Mouse (Mus musculus) embryonic facial prominence, embryonic 15.5 days (tissue): ENCODE measurements around the gene Schip1. TPM values are rescaled to one million over a fixed set of nuclear protein-coding genes. Genes with fewer than 3 reads are reported as not detected.
A peak's percentile ranks its signal among the peaks of the same experiment; 100 is the strongest.

ENCODE experiments used
- ATAC-seq: fragments of 200-750 bp; cut with Nextera tagmentation; 2 replicates; pipeline ENCODE4 v1.8.0; 2017; ENCODE audit warnings: low read depth, moderate TSS enrichment; ENCODE audit not compliant: insufficient number of reproducible peaks, low FRiP score, low TSS enrichment
- H3K27ac ChIP-seq: fragments of 300-500 bp; sonication (generic); replicated peaks from 2 replicates; pipeline ENCODE4 v1.5.1; 2015; ENCODE audit warnings: mild to moderate bottlenecking, inconsistent platforms
- H3K27me3 ChIP-seq: fragments of 300-500 bp; sonication (generic); 2 replicates; pipeline ENCODE4 v1.6.1; 2015; ENCODE audit warnings: inconsistent platforms
- H3K36me3 ChIP-seq: fragments of 300-500 bp; sonication (generic); 2 replicates; pipeline ENCODE4 v1.6.1; 2015; ENCODE audit warnings: mild to moderate bottlenecking, inconsistent platforms
- H3K4me1 ChIP-seq: fragments of 300-500 bp; sonication (generic); 2 replicates; pipeline ENCODE4 v1.6.1; 2015; ENCODE audit warnings: inconsistent platforms
- H3K4me2 ChIP-seq: fragments of 300-500 bp; sonication (generic); replicated peaks from 2 replicates; pipeline ENCODE4 v1.6.1; 2015; ENCODE audit warnings: mild to moderate bottlenecking, inconsistent platforms
- H3K4me3 ChIP-seq: fragments of 300-500 bp; sonication (generic); replicated peaks from 2 replicates; pipeline ENCODE4 v1.5.1; 2015; ENCODE audit warnings: mild to moderate bottlenecking, inconsistent platforms
- H3K9ac ChIP-seq: fragments of 300-500 bp; sonication (generic); 2 replicates; pipeline ENCODE4 v1.6.1; 2015; ENCODE audit warnings: inconsistent platforms
- H3K9me3 ChIP-seq: fragments of 300-500 bp; sonication (generic); replicated peaks from 2 replicates; pipeline ENCODE4 v1.6.1; 2016; ENCODE audit warnings: inconsistent platforms
- whole genome bisulfite sequencing: fragments of 180-500 bp; shearing (Covaris S2); methylation state at CpG from one replicate; pipeline ENCODE4 v1.1.7; 2015; 5-methylcytosine and 5-hydroxymethylcytosine counted together
- polyA plus RNA-seq: library from polyadenylated mRNA; unstranded; fragments of >200 nt; fragmentation: Nextera tagmentation; extraction: Ambion mirVana; gene quantifications from 2 replicates; pipeline ENCODE4 v1.2.1, GENCODE M21; 2015

Gene Schip1
- polyA plus RNA-seq, 1 experiment from 2014 or later = 30.9 TPM

GRCm38 (mm10) chr3:68589220-68589840 lies 524.7 kb downstream of the Schip1 start:
- Histone ChIP-seq H3K27ac (no peak overlapping the region), H3K27me3 (no peaks in the 10 kb centered on the region), H3K9ac (no peak overlapping the region), H3K36me3 (no peaks in the 10 kb centered on the region), H3K4me3 (no peak overlapping the region), H3K4me2 (no peak overlapping the region), H3K9me3 (no peaks in the 10 kb centered on the region), H3K4me1 (peaks cover 9% of the 10 kb centered on the region; the same call in 1 of the 2 replicates)
- WGBS = 68% methylated on average over 9 of the region's 9 CpGs
- no peak for ATAC-seq

GRCm38 (mm10) chr3:68590436-68590835 lies 525.8 kb downstream of the Schip1 start:
- H3K4me2 ChIP-seq = no peak overlapping the region
- no peaks in the 10 kb centered on the region for H3K27me3 ChIP-seq
- peak; percentile 56; the same call in 1 of the 2 replicates for ATAC-seq
- WGBS = 27% methylated on average over 8 of the region's 8 CpGs
- H3K9me3 ChIP-seq = no peaks in the 10 kb centered on the region
- H3K9ac ChIP-seq = no peak overlapping the region
- no peaks in the 10 kb centered on the region for H3K36me3 ChIP-seq
- H3K4me3 ChIP-seq = no peak overlapping the region
- peaks cover 9% of the 10 kb centered on the region; the same call in 1 of the 2 replicates for H3K4me1 ChIP-seq
- no peak overlapping the region for H3K27ac ChIP-seq

- 73% methylated on average over 10 of the region's 10 CpGs for WGBS
- 0 out of 2 replicates have a peak, but pooled peaks cover 6% of the 10 kb centered on the region for H3K4me1 ChIP-seq
Observed at GRCm38 (mm10) chr3:68592575-68592974, 528.0 kb downstream of the Schip1 start.

GRCm38 (mm10) chr3:68593073-68593867 lies 528.7 kb downstream of the Schip1 start:
- Histone ChIP-seq H3K27me3 (no peaks in the 10 kb centered on the region), H3K9me3 (no peaks in the 10 kb centered on the region), H3K9ac (no peak overlapping the region), H3K4me3 (no peak overlapping the region), H3K4me1 (0 out of 2 replicates have a peak, but pooled peaks cover 6% of the 10 kb centered on the region), H3K27ac (no peak overlapping the region), H3K36me3 (no peaks in the 10 kb centered on the region), H3K4me2 (no peak overlapping the region)
- ATAC-seq = no peak
- WGBS = 67% methylated on average over 12 of the region's 12 CpGs

More at GRCm38 (mm10) chr3:68592575-68592974, 528.0 kb downstream of the Schip1 start:
- no peak overlapping the region for H3K4me3 ChIP-seq
- H3K9me3 ChIP-seq = no peaks in the 10 kb centered on the region
- no peaks in the 10 kb centered on the region for H3K36me3 ChIP-seq
- no peak overlapping the region for H3K9ac ChIP-seq
- H3K27ac ChIP-seq = no peak overlapping the region
- H3K27me3 ChIP-seq = no peaks in the 10 kb centered on the region
- H3K4me2 ChIP-seq = no peak overlapping the region
- peak; percentile 55 for ATAC-seq

GRCm38 (mm10) chr3:68595316-68595925 lies 530.8 kb downstream of the Schip1 start:
- Histone ChIP-seq H3K27ac (no peak overlapping the region), H3K4me2 (no peak overlapping the region), H3K9me3 (no peaks in the 10 kb centered on the region), H3K4me3 (no peak overlapping the region), H3K4me1 (0 out of 2 replicates have a peak, but pooled peaks cover 4% of the 10 kb centered on the region), H3K9ac (no peak overlapping the region), H3K27me3 (no peaks in the 10 kb centered on the region), H3K36me3 (no peaks in the 10 kb centered on the region)
- ATAC-seq = no peak
- WGBS = 56% methylated on average over 10 of the region's 10 CpGs

GRCm38 (mm10) chr3:68596938-68597337 lies 532.3 kb downstream of the Schip1 start:
- Histone ChIP-seq H3K4me1 (no peaks in the 10 kb centered on the region), H3K36me3 (no peaks in the 10 kb centered on the region), H3K9ac (no peak overlapping the region), H3K4me3 (no peak overlapping the region), H3K9me3 (no peaks in the 10 kb centered on the region), H3K27me3 (no peaks in the 10 kb centered on the region), H3K27ac (no peak overlapping the region), H3K4me2 (no peak overlapping the region)
- 92% methylated on average over 4 of the region's 4 CpGs for WGBS
- no peak for ATAC-seq

GRCm38 (mm10) chr3:68602891-68603290 lies 538.3 kb downstream of the Schip1 start:
- ATAC-seq = no peak
- Histone ChIP-seq H3K27me3 (no peaks in the 10 kb centered on the region), H3K9me3 (no peaks in the 10 kb centered on the region), H3K4me3 (no peak overlapping the region), H3K27ac (no peak overlapping the region), H3K36me3 (no peaks in the 10 kb centered on the region), H3K4me1 (no peaks in the 10 kb centered on the region), H3K4me2 (no peak overlapping the region), H3K9ac (no peak overlapping the region)
- 79% methylated on average over 9 of the region's 9 CpGs for WGBS

- H3K4me2 ChIP-seq = no peak overlapping the region
- no peak for ATAC-seq
- no peaks in the 10 kb centered on the region for H3K4me1 ChIP-seq
- H3K36me3 ChIP-seq = no peaks in the 10 kb centered on the region
- H3K9ac ChIP-seq = no peak overlapping the region
- no peaks in the 10 kb centered on the region for H3K27me3 ChIP-seq
- no peak overlapping the region for H3K4me3 ChIP-seq
- H3K9me3 ChIP-seq = no peaks in the 10 kb centered on the region
- WGBS = 69% methylated on average over 10 of the region's 10 CpGs
- no peak overlapping the region for H3K27ac ChIP-seq
Observed at GRCm38 (mm10) chr3:68604467-68604866, 539.9 kb downstream of the Schip1 start.

GRCm38 (mm10) chr3:68604962-68605361 lies 540.4 kb downstream of the Schip1 start:
- 68% methylated on average over 10 of the region's 10 CpGs for WGBS
- no peaks in the 10 kb centered on the region for H3K36me3 ChIP-seq
- ATAC-seq = no peak
- H3K9me3 ChIP-seq = no peaks in the 10 kb centered on the region
- no peak overlapping the region for H3K9ac ChIP-seq
- H3K27ac ChIP-seq = no peak overlapping the region
- H3K27me3 ChIP-seq = no peaks in the 10 kb centered on the region
- H3K4me2 ChIP-seq = no peak overlapping the region
- H3K4me3 ChIP-seq = no peak overlapping the region
- H3K4me1 ChIP-seq = no peaks in the 10 kb centered on the region

GRCm38 (mm10) chr3:68605942-68606603 lies 541.5 kb downstream of the Schip1 start:
- H3K4me1 ChIP-seq = no peaks in the 10 kb centered on the region
- no peak for ATAC-seq
- H3K36me3 ChIP-seq = no peaks in the 10 kb centered on the region
- no peak overlapping the region for H3K4me3 ChIP-seq
- H3K27me3 ChIP-seq = no peaks in the 10 kb centered on the region
- H3K27ac ChIP-seq = no peak overlapping the region
- no peak overlapping the region for H3K4me2 ChIP-seq
- 84% methylated on average over 7 of the region's 7 CpGs for WGBS
- H3K9me3 ChIP-seq = no peaks in the 10 kb centered on the region
- no peak overlapping the region for H3K9ac ChIP-seq

GRCm38 (mm10) chr3:68606730-68607129 lies 542.1 kb downstream of the Schip1 start:
- no peak overlapping the region for H3K4me2 ChIP-seq
- H3K27me3 ChIP-seq = no peaks in the 10 kb centered on the region
- H3K27ac ChIP-seq = no peak overlapping the region
- no peak overlapping the region for H3K9ac ChIP-seq
- H3K4me1 ChIP-seq = no peaks in the 10 kb centered on the region
- no peaks in the 10 kb centered on the region for H3K36me3 ChIP-seq
- H3K9me3 ChIP-seq = no peaks in the 10 kb centered on the region
- ATAC-seq = no peak
- 91% methylated on average over 8 of the region's 8 CpGs for WGBS
- no peak overlapping the region for H3K4me3 ChIP-seq
